Mouse (Mus musculus): ENCODE measurements at regions not wholly inside any gene's neighbourhood (a gene's known extent, or its start where the extent isn't known, plus 50 kb on each side); places are given as distances from the start of the nearest gene placed in this dataset.
A peak's percentile ranks its signal among the peaks of the same experiment; 100 is the strongest.

DNA sequence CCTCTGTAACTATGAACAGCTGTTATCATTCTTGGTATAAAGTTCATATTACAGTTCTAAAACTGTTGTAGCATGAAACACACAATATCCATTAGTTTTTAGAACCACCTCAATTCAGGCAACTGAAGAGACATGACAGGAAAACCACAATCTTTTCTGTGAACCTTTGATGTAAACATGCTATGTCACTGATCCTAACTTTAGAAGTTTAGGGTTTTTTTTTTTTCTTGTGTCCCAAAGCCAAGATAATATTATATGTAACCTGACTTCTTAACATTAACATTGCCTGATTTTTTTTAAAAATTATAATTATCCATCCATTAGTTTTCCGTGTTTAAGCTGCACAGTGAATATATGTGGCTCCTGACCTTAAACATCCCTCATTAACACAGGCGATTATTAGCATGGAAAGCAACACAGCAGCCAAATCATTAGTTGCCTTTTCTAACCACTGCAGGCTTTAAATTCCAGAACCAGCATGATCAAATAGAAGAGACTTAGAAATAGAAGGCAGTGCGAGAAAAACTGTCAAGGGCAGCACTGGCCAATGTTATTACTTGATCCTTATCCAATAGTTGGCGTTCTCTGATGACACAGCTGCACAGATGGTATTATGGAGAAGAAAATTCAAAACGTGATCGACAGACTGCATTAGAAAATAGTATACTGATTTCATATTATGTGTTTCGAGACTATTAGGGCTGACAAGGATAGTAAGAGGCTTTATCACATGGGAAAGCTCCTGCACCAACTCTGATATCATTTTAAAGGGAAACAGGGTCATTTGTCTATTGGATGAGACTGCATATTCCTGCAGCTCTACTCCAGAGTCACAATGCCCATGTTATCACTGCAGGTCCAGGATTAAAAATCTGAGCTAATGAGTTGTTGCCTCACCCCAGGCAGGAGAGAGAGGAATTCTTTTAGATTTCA, 321.7 kb upstream of the Clec14a start:
- intact Hi-C loops (cut with DNase I) = no loop called here
- no peak for DNase-seq

GRCm38 (mm10) chr12:58581811-58582572, 312.9 kb upstream of the Clec14a start:
- no peak for DNase-seq
- intact Hi-C loops (cut with DNase I) = no loop called here

DNA sequence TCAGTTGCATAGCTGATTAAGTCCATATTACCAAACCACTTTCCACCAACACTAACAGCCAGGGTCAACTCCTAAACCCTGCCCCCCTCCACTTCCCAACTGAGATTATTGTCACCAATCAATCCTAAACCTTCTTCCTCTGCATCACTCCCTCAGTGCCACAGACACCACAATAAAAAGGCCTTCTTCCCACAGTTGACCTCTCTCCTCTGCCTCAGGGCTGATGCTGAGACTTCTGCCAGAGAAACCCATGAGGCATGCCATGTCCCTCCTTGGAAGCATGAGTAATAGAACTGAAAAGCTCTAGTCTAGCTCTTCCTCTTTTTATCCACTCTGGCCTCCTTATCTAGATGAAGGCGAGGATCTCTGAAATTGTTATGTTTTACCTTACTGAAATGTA, 300.0 kb upstream of the Clec14a start:
- intact Hi-C loops (cut with DNase I) = no loop called here
- DNase-seq = no peak

DNA sequence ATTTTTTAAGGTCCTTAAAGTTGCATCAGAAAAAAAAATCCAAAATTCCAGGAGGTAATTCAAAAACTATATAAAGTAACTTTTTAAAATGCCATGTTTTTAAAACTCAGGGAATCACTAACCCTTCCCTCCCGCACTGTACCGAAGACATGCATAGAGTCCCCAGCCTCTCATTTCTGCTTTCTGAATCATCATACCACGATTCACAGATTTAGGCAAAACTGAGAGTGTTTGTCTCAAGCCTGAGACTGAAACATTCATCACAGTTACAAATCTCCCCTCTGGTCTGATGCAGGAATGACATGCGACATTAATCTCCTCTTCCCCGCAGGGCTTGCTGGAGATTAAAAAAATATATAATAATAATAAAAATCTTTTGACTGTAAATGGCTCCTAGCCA, 291.8 kb upstream of the Clec14a start:
- intact Hi-C loops (cut with DNase I) = no loop called here
- DNase-seq = no peak

DNA sequence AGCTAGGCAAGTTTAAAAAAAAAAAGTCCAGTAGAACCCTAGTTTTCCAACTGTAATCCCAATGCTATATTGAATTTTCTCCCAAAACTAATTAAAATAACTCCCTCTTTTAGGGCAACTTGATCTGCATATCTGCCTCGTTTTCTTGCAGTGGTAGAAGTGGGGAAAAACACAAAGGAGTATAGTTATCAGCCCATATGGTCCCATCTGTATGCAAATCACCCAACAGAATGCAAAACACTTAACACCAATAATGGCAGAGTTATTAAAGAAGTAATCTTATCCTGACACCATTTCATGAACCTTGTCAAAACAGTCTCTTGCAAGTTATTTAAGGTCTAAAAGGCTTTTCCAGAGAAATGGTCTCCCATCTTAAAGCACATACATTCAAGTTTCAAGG, 290.7 kb upstream of the Clec14a start:
- intact Hi-C loops (cut with DNase I) = no loop called here
- no peak for DNase-seq

GRCm38 (mm10) chr12:58557261-58557660, 288.2 kb upstream of the Clec14a start:
- intact Hi-C loops (cut with DNase I) = no loop called here
- no peak for DNase-seq

DNA sequence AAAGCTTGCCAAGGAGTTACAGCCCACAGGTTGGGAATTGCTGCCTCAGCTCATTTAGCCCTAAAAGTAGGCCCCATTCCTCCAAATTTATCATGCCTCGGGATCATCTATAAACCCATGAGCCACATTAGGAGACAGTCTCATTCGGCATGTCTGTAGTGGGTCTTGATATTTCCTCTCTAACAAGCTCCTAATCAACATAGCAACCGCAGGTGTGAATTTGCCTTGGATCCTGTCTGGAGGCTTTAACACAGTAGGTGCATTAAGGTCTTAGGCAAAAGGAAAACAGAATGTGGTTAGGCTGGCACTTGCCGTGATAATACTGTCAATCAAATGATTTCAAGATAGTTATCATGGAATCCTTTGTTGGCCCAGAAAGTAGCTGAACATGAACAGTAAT, 287.7 kb upstream of the Clec14a start:
- DNase-seq = no peak
- intact Hi-C loops (cut with DNase I) = no loop called here

- DNase-seq = no peak
- intact Hi-C loops (cut with DNase I) = no loop called here
Observed at GRCm38 (mm10) chr12:58556060-58556459, 287.0 kb upstream of the Clec14a start.

DNA sequence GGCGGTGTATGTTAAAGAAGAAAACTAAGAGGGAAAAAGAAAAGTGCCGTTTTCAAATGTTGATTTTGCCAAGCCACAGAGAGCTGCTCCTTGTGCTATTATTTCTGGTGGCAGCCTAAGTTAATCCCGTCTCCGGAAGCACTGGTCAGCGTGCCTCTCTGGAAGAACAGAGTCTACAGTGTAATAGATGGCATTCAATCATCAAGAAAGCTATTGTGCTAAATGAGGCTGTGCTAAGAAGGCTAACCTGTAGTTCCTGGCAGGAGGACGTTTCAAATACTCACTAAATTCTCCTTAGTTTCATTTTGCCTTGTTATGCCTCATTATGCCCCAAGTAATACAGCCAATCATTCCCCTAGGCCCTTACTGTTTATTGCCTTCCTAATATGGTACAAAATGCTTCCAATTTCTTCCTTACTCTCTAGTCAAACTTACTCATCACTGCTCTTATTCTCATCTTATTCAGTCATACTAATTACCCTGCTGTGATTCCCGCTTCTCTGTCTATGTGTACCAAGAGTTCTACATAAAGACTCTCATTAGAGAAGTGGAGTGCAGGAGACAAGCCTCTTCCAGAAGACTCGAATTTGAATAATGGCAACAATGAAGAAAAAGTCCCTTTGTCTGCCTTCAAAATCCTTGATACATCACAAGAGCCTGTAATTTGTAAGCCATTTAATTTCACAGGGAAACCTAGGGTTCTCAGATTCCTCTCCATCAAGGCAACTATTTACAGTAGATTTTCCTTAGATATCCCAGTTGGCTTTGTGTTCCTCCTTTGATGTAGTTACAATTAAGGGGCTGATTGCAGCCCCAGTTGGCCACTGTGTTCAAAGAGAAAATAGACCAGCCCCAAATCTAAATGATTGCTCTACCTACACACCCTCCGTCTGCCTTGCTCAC, 282.0 kb upstream of the Clec14a start:
- intact Hi-C loops (cut with DNase I) = no loop called here
- no peak for DNase-seq

DNA sequence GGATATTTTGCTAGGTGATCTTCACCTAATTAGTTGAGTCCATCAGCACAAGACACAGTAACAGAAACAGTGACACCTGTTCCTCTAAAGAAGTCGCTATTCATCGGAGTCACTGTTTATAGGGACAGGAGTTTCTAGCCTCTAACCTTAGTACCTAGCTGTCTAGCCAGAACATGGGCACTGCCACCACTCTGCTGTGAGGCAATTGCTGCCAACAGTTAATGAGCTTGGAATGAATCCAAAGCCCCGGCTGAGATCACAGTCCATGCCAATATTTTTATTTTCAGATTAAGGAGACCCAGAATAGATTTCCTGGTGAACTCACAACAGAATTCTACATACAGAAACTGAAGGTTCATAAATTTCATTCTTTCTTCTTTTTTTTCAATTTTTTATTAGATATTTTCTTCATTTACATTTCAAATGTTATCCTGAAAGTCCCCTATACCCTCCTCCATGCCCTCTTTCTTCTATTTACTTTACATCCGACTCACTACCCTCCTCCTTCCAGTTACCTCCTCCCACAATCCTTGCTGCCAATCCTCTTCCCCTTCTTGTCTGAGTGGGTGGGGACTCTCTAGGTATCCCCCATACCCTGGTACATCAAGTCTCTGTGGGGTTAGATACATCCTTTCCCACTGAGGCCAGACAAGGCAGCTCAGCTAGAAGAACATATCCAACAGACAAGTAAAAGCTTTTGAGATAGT, 276.9 kb upstream of the Clec14a start:
- intact Hi-C loops (cut with DNase I) = no loop called here

GRCm38 (mm10) chr12:58544862-58545261, 275.8 kb upstream of the Clec14a start:
- intact Hi-C loops (cut with DNase I) = no loop called here
- DNase-seq = no peak

More for the DNA sequence above, 276.9 kb upstream of the Clec14a start:
- peak; percentile 18 to 25 for DNase-seq

DNA sequence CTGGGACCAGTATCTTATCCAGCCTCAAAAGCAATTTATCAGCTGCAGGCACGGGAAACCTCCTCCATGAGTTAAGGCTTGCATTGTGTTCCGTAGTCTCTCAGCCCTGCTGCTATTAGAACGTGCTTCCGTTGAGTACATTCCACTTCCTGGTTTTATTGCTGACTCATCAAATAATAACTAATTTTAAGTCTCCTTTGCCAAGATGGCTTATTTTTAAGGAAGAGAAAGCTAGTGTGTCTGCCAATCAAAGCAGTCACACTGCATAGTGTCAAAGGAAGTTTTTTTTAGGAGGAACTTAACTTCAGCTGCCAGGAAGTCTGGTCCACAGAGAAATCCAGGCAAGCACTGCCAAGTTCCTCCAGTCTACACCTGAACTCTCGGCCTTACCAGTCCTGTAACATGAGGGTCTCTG, 269.2 kb upstream of the Clec14a start:
- intact Hi-C loops (cut with DNase I) = loop anchor here (1.0 to 5.0 kb wide), 2 partner anchors 269 to 326 kb away; partner anchors contain the start of genes Clec14a and Sstr1
- DNase-seq = peak; percentile 19

GRCm38 (mm10) chr12:58537833-58538232, 268.7 kb upstream of the Clec14a start:
- intact Hi-C loops (cut with DNase I) = loop anchor here (1.0 to 5.0 kb wide), 2 partner anchors 269 to 326 kb away; partner anchors contain the start of genes Clec14a and Sstr1

GRCm38 (mm10) chr12:58536381-58536992, 267.4 kb upstream of the Clec14a start:
- intact Hi-C loops (cut with DNase I) = loop anchor here (5.0 kb wide), 1 partner anchor 324 kb away; the partner anchor contains the start of gene Sstr1
- no peak for DNase-seq

More at GRCm38 (mm10) chr12:58537833-58538232, 268.7 kb upstream of the Clec14a start:
- DNase-seq = no peak

DNA sequence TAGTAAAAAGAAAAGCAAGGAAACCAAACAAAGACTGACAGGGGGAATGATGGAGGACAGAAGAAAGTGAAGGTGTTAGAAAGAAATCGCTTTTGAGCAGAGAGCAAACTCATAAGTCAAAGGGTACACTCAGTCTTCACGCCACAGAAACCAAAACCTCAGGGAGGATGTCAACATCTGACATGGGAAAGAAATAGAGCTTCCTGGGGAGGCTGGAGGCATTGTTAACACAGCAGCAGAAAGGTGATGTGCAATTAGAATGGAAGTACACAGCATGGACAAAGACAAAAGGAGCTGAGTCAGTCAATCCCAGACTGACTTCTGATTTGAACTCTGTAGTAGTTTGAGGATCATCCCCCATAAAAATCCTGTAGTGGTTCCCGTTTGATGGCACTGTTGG, 261.2 kb upstream of the Clec14a start:
- intact Hi-C loops (cut with DNase I) = no loop called here
- no peak for DNase-seq

GRCm38 (mm10) chr12:58516800-58517199, 247.7 kb upstream of the Clec14a start:
- no peak for DNase-seq
- intact Hi-C loops (cut with DNase I) = no loop called here

- DNase-seq = no peak
- intact Hi-C loops (cut with DNase I) = no loop called here
Observed at GRCm38 (mm10) chr12:58513951-58514350, 244.9 kb upstream of the Clec14a start.

- no peak for DNase-seq
- intact Hi-C loops (cut with DNase I) = no loop called here
Observed at GRCm38 (mm10) chr12:58512645-58513044, 243.6 kb upstream of the Clec14a start.

DNA sequence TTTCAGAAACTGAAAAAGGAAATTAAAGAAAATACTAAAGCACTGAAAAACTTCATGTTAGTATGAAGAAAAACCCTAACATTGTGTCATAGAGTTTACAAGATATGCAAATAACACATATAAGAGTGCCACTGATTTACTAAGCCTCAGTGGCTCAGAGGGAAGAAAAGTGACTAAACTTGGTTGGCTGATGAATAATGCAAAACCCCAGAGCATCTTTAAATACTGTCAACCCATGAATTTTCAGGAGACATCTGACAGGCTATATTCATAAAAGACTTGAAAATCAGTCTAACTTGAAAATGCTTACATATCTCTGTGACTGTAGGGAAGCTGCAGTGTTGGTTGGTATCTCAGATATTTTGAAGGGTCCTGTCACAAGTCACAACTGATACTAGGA, 235.2 kb upstream of the Clec14a start:
- intact Hi-C loops (cut with DNase I) = no loop called here
- DNase-seq = no peak
